Mouse (Mus musculus) layer of hippocampus, adult 9-10 months (tissue): ENCODE data around the gene Frat1.

Experiments used
- DNase-seq: peaks from one replicate; pipeline ENCODE4 v3.0.0; 2022; ENCODE audit warnings: low spot score

The Frat1 gene

GRCm38 (mm10) chr19:41829381-41830105 lies at the start of gene Frat1:
Frat1 (plus strand) TSS chr19:41829970.
- peak; percentile 90 for DNase-seq

DNA sequence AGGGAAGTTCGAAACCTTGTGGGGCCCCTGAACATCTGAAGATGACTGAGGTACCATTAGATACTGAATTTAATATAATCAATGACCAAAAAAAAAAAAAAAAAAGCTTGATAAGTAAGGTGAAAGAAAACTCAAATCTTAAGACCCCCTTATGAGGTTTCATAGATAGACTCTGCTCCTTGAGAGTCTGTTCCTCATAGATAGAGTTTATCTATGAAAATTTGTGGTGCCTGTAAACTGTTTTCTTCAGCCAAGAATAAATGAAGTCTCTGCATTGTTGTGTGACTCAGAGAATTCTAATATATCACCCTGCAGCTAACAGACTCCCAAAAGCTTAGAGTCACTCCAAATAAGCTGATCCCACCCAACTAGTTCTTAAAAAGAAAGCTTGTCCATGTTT lies 42.9 kb upstream of the Frat1 start:
- no peak for DNase-seq

DNA sequence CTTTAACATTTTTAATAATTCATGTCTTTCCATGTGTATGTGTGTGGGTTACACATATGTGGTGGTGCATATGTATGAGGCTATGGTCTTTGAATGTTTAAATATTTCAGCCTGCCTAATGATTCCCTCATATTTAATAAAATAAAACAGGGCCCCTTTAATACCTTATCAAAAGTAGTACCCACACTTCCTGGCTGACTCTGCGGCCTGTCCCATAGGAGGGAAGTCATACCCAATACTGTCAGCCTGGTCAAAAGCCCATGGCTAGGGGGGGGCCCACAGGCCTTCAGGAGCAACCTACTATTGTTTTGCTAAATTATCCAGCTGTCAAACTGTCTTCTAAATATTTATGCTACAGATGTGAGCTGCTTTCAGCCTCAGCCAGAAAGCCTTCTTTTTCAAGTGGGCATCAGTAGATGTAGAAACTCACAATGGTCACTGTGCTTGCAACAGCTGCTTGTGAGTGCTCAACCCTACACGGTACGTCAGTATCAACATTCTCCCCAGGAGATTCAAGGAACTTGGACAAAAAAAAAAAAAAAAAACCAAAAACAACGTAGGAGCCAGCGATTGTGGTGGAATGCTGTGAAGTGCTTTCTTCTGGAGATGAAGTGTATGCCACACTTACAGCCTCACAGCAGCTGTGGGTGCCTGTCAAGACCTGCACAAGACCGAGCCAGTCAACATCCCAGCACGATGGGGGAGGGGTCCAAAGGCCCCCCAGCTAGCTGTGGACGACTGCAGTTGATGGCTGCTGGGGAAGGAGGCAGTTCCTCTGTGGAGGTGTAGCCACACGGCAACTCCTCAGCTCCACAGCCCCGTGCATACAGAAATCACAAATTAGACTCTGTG lies 40.4 kb upstream of the Frat1 start:
- no peak for DNase-seq

DNA sequence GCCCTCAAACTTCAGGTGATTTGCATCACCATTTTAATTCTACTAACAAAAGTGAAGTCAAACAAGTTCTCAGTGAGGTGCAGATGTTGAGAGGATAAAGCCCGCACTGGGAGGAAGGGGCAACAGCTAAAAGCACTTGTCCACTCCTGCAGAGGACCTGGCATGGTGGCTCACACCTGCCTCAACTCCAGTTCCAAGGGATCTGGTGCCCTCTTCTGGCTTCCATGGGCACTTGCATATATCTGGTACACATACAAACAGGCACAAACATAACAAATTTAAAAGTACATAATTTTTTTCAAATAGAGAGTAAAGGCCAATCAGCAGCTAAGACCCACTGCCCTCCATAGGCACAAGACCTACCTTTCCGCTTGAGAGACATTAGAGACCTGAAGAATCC lies 38.4 kb upstream of the Frat1 start:
- no peak for DNase-seq

DNA sequence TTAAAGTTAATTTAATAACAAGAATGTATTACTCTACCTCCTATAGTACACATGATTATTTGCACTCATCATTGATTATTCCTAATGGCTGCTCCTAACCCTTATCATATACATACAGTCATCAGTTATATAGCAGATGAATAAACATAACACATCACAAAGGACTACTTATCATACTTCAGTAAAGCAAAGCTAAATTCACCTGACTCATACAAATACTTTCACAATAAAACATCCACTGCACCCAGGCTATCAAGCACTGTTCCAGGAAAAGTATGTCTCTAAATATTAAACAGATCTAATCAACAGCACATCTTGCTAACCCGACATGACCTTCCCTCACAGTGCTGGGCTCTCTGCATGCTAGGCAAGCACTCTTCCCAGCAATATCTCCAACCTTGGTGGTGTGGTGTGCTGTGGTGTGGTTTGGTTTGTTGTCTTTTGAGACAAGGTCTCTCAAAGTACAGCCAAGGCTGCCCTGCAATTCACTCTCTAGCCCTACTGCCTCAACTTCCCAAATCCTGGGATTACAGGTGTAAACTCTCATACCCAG lies 36.8 kb upstream of the Frat1 start:
- DNase-seq, result no peak

GRCm38 (mm10) chr19:41794017-41794416 lies 35.8 kb upstream of the Frat1 start:
- DNase-seq, result no peak

DNA sequence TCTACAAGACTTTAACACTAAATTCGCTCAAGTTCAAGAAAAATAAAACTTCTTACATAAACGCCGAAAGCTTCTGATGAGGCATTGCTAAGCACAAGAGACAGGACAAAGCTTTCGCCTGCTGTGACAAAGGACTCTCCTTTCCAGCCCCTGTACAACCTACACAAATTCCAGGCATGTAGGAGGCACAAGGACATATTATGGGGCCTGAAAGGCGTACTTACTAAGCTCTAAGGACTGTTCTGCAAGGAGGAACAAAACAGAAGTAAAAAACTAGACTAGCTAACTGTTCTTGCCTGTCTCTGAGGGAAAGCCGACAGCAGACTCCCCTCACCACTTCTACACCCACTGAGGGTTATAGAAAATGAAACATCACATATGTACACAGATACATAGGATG lies 34.9 kb upstream of the Frat1 start:
- no peak for DNase-seq

DNA sequence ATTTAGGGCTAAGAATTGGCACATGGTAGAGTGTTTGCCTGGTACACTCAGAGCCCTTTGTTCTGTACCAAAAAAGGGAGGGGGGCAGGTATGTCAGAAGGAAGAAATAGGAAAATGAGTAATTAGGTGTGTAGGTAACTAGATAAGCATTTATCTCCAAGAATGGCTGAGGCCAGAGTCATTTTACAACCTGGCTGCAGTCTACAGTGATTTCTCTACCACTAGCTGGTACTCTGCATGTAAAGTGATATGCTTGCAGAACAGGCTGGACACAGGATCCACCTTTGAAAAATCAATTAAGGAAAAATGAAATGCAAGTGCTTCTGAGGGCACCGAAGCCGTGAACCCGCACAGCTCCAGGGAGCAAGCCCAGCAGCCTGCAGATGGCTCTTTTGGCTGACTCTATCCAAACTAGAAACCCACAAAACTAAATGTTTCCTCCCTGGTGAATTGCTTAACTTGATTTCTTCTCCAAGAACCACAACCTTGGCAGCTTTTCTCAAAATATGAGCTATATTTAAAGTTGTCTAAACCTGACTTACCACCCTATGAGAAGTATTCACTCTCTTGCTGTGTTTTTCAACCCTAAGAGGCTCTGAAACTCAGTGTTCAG lies 33.5 kb upstream of the Frat1 start:
- no peak for DNase-seq

GRCm38 (mm10) chr19:41796789-41797327 lies 32.9 kb upstream of the Frat1 start:
- DNase-seq, result no peak

DNA sequence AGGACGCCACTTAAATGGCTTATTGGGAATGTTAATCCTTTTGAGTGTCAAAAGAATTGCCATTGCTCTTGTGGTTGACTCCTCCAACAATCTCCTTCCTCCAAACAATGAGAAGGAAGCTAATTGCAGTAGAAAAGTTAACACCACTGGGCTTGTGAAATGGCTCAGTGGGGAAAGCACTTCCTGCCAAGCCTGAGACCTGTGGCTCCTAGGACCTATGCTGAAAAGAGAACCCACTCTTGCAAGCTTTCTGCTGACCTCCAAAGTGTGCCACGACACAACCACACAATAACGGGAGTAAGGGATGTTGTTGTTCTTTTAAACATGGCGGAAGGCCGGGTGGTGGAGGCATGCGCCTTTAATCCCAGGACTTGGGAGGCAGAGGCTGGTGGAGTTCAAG lies 32.2 kb upstream of the Frat1 start:
- no peak for DNase-seq

DNA sequence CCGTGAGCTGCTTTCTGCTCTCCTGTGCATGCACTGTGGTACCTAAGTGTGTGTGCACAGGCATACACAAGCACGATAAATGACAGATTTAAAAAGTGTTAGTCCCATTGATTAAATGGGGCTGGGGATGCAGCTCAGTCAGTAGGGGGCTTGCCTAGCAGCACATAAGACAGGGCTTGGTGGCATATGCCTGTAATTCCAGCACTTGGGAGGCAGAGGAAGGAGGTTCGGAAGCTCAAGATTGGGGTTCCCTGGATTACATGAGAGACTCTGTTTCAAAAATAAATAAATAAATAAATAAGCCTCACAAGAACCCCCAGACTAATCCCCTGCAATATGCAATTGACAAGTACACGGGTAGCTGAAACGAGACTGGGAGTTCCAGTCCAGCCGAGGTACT lies 29.3 kb upstream of the Frat1 start:
- DNase-seq, result no peak

- DNase-seq, result no peak
These were observed 28.6 kb upstream of the Frat1 start for GRCm38 (mm10) chr19:41800986-41801741.

- peak; percentile 92 for DNase-seq
These were observed 27.9 kb upstream of the Frat1 start, which contains the start of gene Arhgap19 for GRCm38 (mm10) chr19:41801742-41802369. Arhgap19 (minus strand) TSS chr19:41802047.

GRCm38 (mm10) chr19:41803322-41803721 lies 26.4 kb upstream of the Frat1 start:
- DNase-seq, result no peak

- DNase-seq, result no peak
These were observed 23.9 kb upstream of the Frat1 start for GRCm38 (mm10) chr19:41805831-41806230.

GRCm38 (mm10) chr19:41807497-41807896 lies 22.3 kb upstream of the Frat1 start:
- DNase-seq, result no peak

GRCm38 (mm10) chr19:41808104-41808634 lies 21.6 kb upstream of the Frat1 start:
- no peak for DNase-seq

GRCm38 (mm10) chr19:41810074-41810473 lies 19.7 kb upstream of the Frat1 start:
- no peak for DNase-seq

DNA sequence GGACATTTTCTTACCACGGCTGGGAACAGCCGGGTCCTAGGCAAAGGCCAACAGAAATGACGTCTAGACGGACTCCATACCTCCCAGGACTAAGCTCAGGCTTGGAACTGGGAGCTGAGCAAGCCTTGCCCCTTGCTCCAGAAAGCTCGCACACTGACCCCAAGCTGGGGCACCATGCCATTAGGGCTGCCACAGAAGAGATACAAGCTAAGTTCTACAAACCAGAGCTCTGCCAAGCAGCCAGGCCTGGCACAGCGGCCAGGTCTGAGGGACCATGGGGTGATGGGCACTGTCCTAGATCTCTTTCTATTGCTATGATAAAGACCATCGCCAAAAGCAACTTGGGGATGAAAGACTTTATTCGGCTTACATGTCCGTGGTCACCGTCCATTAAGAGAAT lies 17.2 kb upstream of the Frat1 start:
- DNase-seq, result no peak

DNA sequence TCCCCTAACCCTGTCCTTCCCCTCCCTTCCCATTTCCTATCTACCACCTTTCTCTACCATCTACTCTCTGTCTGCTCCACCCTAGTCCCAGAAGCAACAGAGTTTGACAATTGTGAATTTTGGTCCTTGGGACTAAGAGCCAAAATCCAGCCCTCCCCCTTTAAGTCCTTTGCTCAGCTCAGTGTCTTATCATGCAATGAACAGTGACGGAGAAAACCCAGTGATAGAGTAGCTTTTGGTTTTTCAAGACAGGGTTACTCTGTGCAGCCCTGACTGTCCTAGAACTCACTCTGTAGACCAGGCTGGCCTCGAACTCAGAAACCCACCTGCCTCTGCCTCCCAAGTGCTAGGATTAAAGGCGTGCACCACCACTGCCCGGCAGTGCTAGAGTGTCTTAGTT lies 16.4 kb upstream of the Frat1 start:
- no peak for DNase-seq

DNA sequence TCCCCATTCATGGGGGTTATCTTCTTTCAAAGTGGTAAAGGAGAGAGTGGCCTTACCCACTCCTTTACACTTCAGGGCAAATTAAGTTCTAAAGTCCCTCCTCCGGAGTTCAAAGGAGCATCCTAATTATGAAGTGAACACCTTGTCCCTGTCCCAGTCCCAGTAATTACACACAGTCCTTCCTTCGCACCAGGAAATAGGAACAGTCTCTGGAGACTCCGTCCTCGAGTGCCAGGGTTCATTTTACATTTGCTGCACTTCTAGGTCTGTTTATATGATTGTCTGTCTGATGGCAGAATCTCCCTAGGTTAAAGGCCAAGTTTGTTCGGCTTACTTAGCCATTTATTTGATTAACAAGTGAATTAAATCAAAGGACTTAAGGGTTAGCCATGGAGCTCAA lies 13.4 kb upstream of the Frat1 start:
- DNase-seq, result no peak
